Mouse (Mus musculus): Measurements from ENCODE around the gene Fam219a.
A peak's percentile ranks its signal among the peaks of the same experiment; 100 is the strongest.

Gene Fam219a

GRCm38 (mm10) chr4:41554994-41555663, 14.2 kb downstream of the Fam219a start:
- peak in 1 of 2 experiments; percentile 60 for DNase-seq (ENCODE audit: low spot score in 2 of 2)

- no peak for DNase-seq (ENCODE audit: low spot score in 2 of 2)
These were observed 16.2 kb downstream of the Fam219a start for GRCm38 (mm10) chr4:41553116-41553515.

- DNase-seq (ENCODE audit: low spot score in 2 of 2), result peak; percentile 74
These were observed 16.8 kb downstream of the Fam219a start for GRCm38 (mm10) chr4:41552529-41552928.

- no peak for DNase-seq (ENCODE audit: low spot score in 2 of 2)
These were observed 22.3 kb downstream of the Fam219a start for GRCm38 (mm10) chr4:41547086-41547485.

GRCm38 (mm10) chr4:41545985-41546384, 23.4 kb downstream of the Fam219a start:
- DNase-seq (ENCODE audit: low spot score in 2 of 2), result peak in 1 of 2 experiments; percentile 62

GRCm38 (mm10) chr4:41542136-41542535, 27.2 kb downstream of the Fam219a start:
- no peak for DNase-seq (ENCODE audit: low spot score in 2 of 2)

GRCm38 (mm10) chr4:41534866-41535265, 34.5 kb downstream of the Fam219a start:
- no peak for DNase-seq (ENCODE audit: low spot score in 2 of 2)

GRCm38 (mm10) chr4:41532420-41532819, 36.9 kb downstream of the Fam219a start:
- DNase-seq (ENCODE audit: low spot score in 2 of 2), result no peak

- no peak for DNase-seq (ENCODE audit: low spot score in 2 of 2)
These were observed 41.3 kb downstream of the Fam219a start for GRCm38 (mm10) chr4:41527996-41528395.

- no peak for DNase-seq (ENCODE audit: low spot score in 2 of 2)
These were observed 42.3 kb downstream of the Fam219a start for GRCm38 (mm10) chr4:41527076-41527475.

GRCm38 (mm10) chr4:41526553-41526952, 42.8 kb downstream of the Fam219a start:
- DNase-seq (ENCODE audit: low spot score in 2 of 2), result no peak

- DNase-seq (ENCODE audit: low spot score in 2 of 2), result no peak
These were observed 44.5 kb downstream of the Fam219a start for GRCm38 (mm10) chr4:41524829-41525228.

GRCm38 (mm10) chr4:41523839-41524238, 45.5 kb downstream of the Fam219a start:
- no peak for DNase-seq (ENCODE audit: low spot score in 2 of 2)

GRCm38 (mm10) chr4:41522788-41523187, 46.5 kb downstream of the Fam219a start:
- DNase-seq (ENCODE audit: low spot score in 2 of 2), result peak in 1 of 2 experiments; percentile 59

- no peak for DNase-seq (ENCODE audit: low spot score in 2 of 2)
These were observed 47.2 kb downstream of the Fam219a start for GRCm38 (mm10) chr4:41522136-41522535.

- DNase-seq (ENCODE audit: low spot score in 2 of 2), result no peak
These were observed 48.7 kb downstream of the Fam219a start for GRCm38 (mm10) chr4:41520641-41521040.

GRCm38 (mm10) chr4:41519195-41519594, 50.1 kb downstream of the Fam219a start:
- DNase-seq (ENCODE audit: low spot score in 2 of 2), result no peak

- DNase-seq (ENCODE audit: low spot score in 2 of 2), result no peak
These were observed 51.0 kb downstream of the Fam219a start for GRCm38 (mm10) chr4:41518349-41518748.

GRCm38 (mm10) chr4:41517233-41517632, 52.1 kb downstream of the Fam219a start, which contains the start of gene 1110017D15Rik:
1110017D15Rik (minus strand) TSS chr4:41517333.
- no peak for DNase-seq (ENCODE audit: low spot score in 2 of 2)

- DNase-seq (ENCODE audit: low spot score in 2 of 2), result no peak
These were observed 55.6 kb downstream of the Fam219a start for GRCm38 (mm10) chr4:41513714-41514113.

- DNase-seq (ENCODE audit: low spot score in 2 of 2), result peak in 1 of 2 experiments; percentile 67
These were observed 56.0 kb downstream of the Fam219a start for GRCm38 (mm10) chr4:41513309-41513708.

GRCm38 (mm10) chr4:41507998-41508397, 61.3 kb downstream of the Fam219a start:
- DNase-seq (ENCODE audit: low spot score in 2 of 2), result no peak

- DNase-seq (ENCODE audit: low spot score in 2 of 2), result peak in 1 of 2 experiments; percentile 71
These were observed 61.9 kb downstream of the Fam219a start for GRCm38 (mm10) chr4:41507326-41507924.

All from right cerebral cortex, postnatal 10 days (tissue).